Mouse (Mus musculus): ENCODE measurements at regions not wholly inside any gene's neighbourhood (a gene's known extent, or its start where the extent isn't known, plus 50 kb on each side); places are given as distances from the start of the nearest gene placed in this dataset.

GRCm38 (mm10) chr14:76698718-76699402 is 142.2 kb upstream of the Serp2 start:
- WGBS (ENCODE audit: insufficient replicate concordance): 53% methylated on average over 4 of the region's 4 CpGs
- Histone ChIP-seq H3K9ac (ENCODE audit: low read depth, low read length) (no peak overlapping the region), H3K4me3 (ENCODE audit: low read depth, low read length) (no peak overlapping the region), H3K4me1 (ENCODE audit: control insufficient read depth, insufficient read depth, low read length) (peaks cover 57% of the 10 kb centered on the region), H3K27me3 (ENCODE audit: control insufficient read depth, insufficient read depth, low read length) (no peaks in the 10 kb centered on the region), H3K4me2 (no peak overlapping the region), H3K9me3 (replicated peaks; ENCODE audit: control insufficient read depth, low read length) (no peaks in the 10 kb centered on the region), H3K27ac (ENCODE audit: low read depth, low read length) (no peak overlapping the region), H3K36me3 (ENCODE audit: control insufficient read depth, insufficient read depth, low read length) (no peaks in the 10 kb centered on the region)
- ATAC-seq (replicated peaks; ENCODE audit: insufficient number of reproducible peaks, low FRiP score, low TSS enrichment): no peak

- Histone ChIP-seq H3K4me2 (no peak overlapping the region), H3K36me3 (ENCODE audit: control insufficient read depth, insufficient read depth, low read length) (no peaks in the 10 kb centered on the region), H3K9ac (ENCODE audit: low read depth, low read length) (no peak overlapping the region), H3K4me3 (ENCODE audit: low read depth, low read length) (no peak overlapping the region), H3K27ac (ENCODE audit: low read depth, low read length) (no peak overlapping the region), H3K4me1 (ENCODE audit: control insufficient read depth, insufficient read depth, low read length) (peaks cover 40% of the 10 kb centered on the region), H3K9me3 (replicated peaks; ENCODE audit: control insufficient read depth, low read length) (no peaks in the 10 kb centered on the region), H3K27me3 (ENCODE audit: control insufficient read depth, insufficient read depth, low read length) (no peaks in the 10 kb centered on the region)
- no peak for ATAC-seq (replicated peaks; ENCODE audit: insufficient number of reproducible peaks, low FRiP score, low TSS enrichment)
- WGBS (ENCODE audit: insufficient replicate concordance): 52% methylated on average over 4 of the region's 4 CpGs
Measured at GRCm38 (mm10) chr14:76696729-76697128, 140.0 kb upstream of the Serp2 start.

GRCm38 (mm10) chr14:76695691-76696355 is 139.1 kb upstream of the Serp2 start:
- 37% methylated on average over 17 of the region's 18 CpGs for WGBS (ENCODE audit: insufficient replicate concordance)
- Histone ChIP-seq H3K9me3 (replicated peaks; ENCODE audit: control insufficient read depth, low read length) (no peaks in the 10 kb centered on the region), H3K9ac (ENCODE audit: low read depth, low read length) (no peak overlapping the region), H3K4me3 (ENCODE audit: low read depth, low read length) (no peak overlapping the region), H3K27me3 (ENCODE audit: control insufficient read depth, insufficient read depth, low read length) (no peaks in the 10 kb centered on the region), H3K4me2 (peak overlapping the region; percentile 43; the same call in 1 of the 2 replicates), H3K36me3 (ENCODE audit: control insufficient read depth, insufficient read depth, low read length) (no peaks in the 10 kb centered on the region), H3K27ac (ENCODE audit: low read depth, low read length) (peak overlapping the region; percentile 46; the same call in 1 of the 2 replicates), H3K4me1 (ENCODE audit: control insufficient read depth, insufficient read depth, low read length) (peaks cover 31% of the 10 kb centered on the region)
- ATAC-seq (replicated peaks; ENCODE audit: insufficient number of reproducible peaks, low FRiP score, low TSS enrichment): no peak

GRCm38 (mm10) chr14:76694894-76695293 is 138.2 kb upstream of the Serp2 start:
- H3K4me3 ChIP-seq (ENCODE audit: low read depth, low read length): no peak overlapping the region
- H3K27me3 ChIP-seq (ENCODE audit: control insufficient read depth, insufficient read depth, low read length): no peaks in the 10 kb centered on the region
- H3K4me1 ChIP-seq (ENCODE audit: control insufficient read depth, insufficient read depth, low read length): peaks cover 27% of the 10 kb centered on the region
- H3K9ac ChIP-seq (ENCODE audit: low read depth, low read length): no peak overlapping the region
- no peaks in the 10 kb centered on the region for H3K36me3 ChIP-seq (ENCODE audit: control insufficient read depth, insufficient read depth, low read length)
- H3K9me3 ChIP-seq (replicated peaks; ENCODE audit: control insufficient read depth, low read length): no peaks in the 10 kb centered on the region
- H3K4me2 ChIP-seq: no peak overlapping the region
- WGBS (ENCODE audit: insufficient replicate concordance): 91% methylated on average over 8 of the region's 8 CpGs
- no peak for ATAC-seq (replicated peaks; ENCODE audit: insufficient number of reproducible peaks, low FRiP score, low TSS enrichment)
- H3K27ac ChIP-seq (ENCODE audit: low read depth, low read length): no peak overlapping the region

GRCm38 (mm10) chr14:76693351-76694317 is 136.9 kb upstream of the Serp2 start:
- ATAC-seq (replicated peaks; ENCODE audit: insufficient number of reproducible peaks, low FRiP score, low TSS enrichment): no peak
- H3K9me3 ChIP-seq (replicated peaks; ENCODE audit: control insufficient read depth, low read length): no peaks in the 10 kb centered on the region
- H3K4me1 ChIP-seq (ENCODE audit: control insufficient read depth, insufficient read depth, low read length): peaks cover 24% of the 10 kb centered on the region
- H3K4me2 ChIP-seq: no peak overlapping the region
- H3K9ac ChIP-seq (ENCODE audit: low read depth, low read length): no peak overlapping the region
- peak overlapping the region; percentile 46; the same call in 1 of the 2 replicates for H3K27ac ChIP-seq (ENCODE audit: low read depth, low read length)
- no peaks in the 10 kb centered on the region for H3K27me3 ChIP-seq (ENCODE audit: control insufficient read depth, insufficient read depth, low read length)
- WGBS (ENCODE audit: insufficient replicate concordance): 48% methylated on average over 15 of the region's 15 CpGs
- no peaks in the 10 kb centered on the region for H3K36me3 ChIP-seq (ENCODE audit: control insufficient read depth, insufficient read depth, low read length)
- H3K4me3 ChIP-seq (ENCODE audit: low read depth, low read length): no peak overlapping the region

GRCm38 (mm10) chr14:76687971-76688407 is 131.3 kb upstream of the Serp2 start:
- H3K9ac ChIP-seq (ENCODE audit: low read depth, low read length): no peak overlapping the region
- H3K27me3 ChIP-seq (ENCODE audit: control insufficient read depth, insufficient read depth, low read length): no peaks in the 10 kb centered on the region
- ATAC-seq (replicated peaks; ENCODE audit: insufficient number of reproducible peaks, low FRiP score, low TSS enrichment): no peak
- no peak overlapping the region for H3K4me3 ChIP-seq (ENCODE audit: low read depth, low read length)
- no peak overlapping the region for H3K4me2 ChIP-seq
- 22% methylated on average over 10 of the region's 10 CpGs for WGBS (ENCODE audit: insufficient replicate concordance)
- no peaks in the 10 kb centered on the region for H3K9me3 ChIP-seq (replicated peaks; ENCODE audit: control insufficient read depth, low read length)
- peaks cover 27% of the 10 kb centered on the region for H3K4me1 ChIP-seq (ENCODE audit: control insufficient read depth, insufficient read depth, low read length)
- H3K36me3 ChIP-seq (ENCODE audit: control insufficient read depth, insufficient read depth, low read length): no peaks in the 10 kb centered on the region
- no peak overlapping the region for H3K27ac ChIP-seq (ENCODE audit: low read depth, low read length)

- Histone ChIP-seq H3K4me2 (no peak overlapping the region), H3K9ac (ENCODE audit: low read depth, low read length) (no peak overlapping the region), H3K4me1 (ENCODE audit: control insufficient read depth, insufficient read depth, low read length) (peaks cover 27% of the 10 kb centered on the region), H3K9me3 (replicated peaks; ENCODE audit: control insufficient read depth, low read length) (no peaks in the 10 kb centered on the region), H3K27me3 (ENCODE audit: control insufficient read depth, insufficient read depth, low read length) (no peaks in the 10 kb centered on the region), H3K36me3 (ENCODE audit: control insufficient read depth, insufficient read depth, low read length) (no peaks in the 10 kb centered on the region), H3K27ac (ENCODE audit: low read depth, low read length) (no peak overlapping the region), H3K4me3 (ENCODE audit: low read depth, low read length) (no peak overlapping the region)
- 49% methylated on average over 9 of the region's 9 CpGs for WGBS (ENCODE audit: insufficient replicate concordance)
- ATAC-seq (replicated peaks; ENCODE audit: insufficient number of reproducible peaks, low FRiP score, low TSS enrichment): no peak
Measured at GRCm38 (mm10) chr14:76686762-76687453, 130.2 kb upstream of the Serp2 start.
